Mouse (Mus musculus): ENCODE measurements at regions not wholly inside any gene's neighbourhood (a gene's known extent, or its start where the extent isn't known, plus 50 kb on each side); places are given as distances from the start of the nearest gene placed in this dataset.

- DNase-seq = no peak
Observed at GRCm38 (mm10) chr5:7782235-7782634, 178.0 kb upstream of the Steap4 start.

- DNase-seq = no peak
Observed at GRCm38 (mm10) chr5:7788406-7788805, 171.9 kb upstream of the Steap4 start.

DNA sequence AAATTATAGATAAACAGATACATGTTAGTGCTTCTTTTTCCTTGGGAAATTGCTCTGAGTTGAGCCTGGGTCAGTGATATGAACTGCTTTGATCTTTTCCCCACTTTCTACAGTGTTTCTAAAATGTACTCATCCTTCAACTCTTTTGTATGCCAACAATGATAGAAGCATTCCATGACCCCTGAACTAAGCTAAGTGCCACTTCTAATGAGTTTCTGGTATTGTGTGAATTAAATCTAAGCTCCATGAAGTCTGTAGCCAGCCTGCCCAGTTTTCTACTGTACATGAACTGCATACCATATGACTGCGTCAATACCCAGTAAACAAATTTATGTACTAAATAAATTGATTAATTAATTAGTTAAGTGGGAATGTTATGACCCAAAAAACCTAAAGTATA is 171.1 kb upstream of the Steap4 start:
- DNase-seq = no peak

DNA sequence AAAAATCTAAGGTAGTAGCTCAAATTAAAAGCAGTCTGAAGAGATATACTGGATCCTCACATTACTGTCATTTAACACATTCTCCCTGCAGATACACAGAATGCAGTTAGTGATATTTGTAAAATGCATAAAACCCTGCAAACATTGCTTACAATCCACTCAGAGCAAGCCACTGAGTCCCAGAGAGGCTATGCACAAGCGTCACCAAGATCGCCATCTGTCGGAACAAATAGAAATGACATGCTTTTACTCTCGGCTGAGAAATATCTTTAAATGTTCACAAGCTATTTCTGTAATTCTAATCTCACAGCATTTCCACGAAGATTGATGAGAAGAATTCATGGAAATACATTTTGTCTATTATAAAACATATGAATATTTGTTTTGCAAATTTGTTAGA is 139.7 kb upstream of the Steap4 start:
- DNase-seq = no peak

DNA sequence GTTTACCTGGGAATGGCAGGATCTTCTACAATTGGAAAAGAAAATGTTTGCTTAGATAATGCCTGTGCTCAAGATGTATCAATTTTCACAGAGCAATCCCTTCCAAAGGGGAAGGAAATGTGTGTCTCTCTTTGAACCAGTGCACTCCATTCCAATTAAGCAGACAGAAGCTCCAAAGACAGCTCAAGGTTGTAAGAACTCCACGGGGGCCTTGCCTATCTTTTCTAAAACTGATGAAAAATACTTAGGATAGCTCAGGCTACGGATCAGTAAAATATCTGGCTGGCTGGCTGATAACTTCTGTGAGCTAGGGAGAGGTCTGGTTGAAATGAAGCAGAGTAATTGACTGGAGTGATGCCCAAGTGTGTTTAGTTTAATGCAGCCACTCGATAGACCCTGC is 138.6 kb upstream of the Steap4 start:
- no peak for DNase-seq

DNA sequence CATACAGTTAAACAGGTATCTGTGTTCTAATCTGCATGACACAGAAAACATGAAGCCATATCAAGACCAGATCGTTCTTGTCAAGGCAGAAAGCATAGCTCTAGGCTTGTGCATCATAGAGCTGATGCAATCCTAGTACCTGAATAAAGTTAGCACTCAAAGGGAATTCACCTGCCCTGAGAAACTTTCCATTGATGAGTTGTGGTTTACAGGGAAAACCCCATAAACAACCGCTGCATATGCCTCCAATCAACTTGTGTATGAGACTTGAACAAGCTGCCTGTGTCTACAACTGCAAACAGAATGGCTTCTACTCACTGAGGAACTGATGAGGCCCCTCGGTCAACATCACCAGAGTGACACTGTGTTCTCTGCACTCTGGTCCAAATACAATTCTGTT is 130.6 kb upstream of the Steap4 start:
- no peak for DNase-seq

- no peak for DNase-seq
Observed at GRCm38 (mm10) chr5:7833812-7834211, 126.4 kb upstream of the Steap4 start.

- DNase-seq = no peak
Observed at GRCm38 (mm10) chr5:7863047-7863446, 97.2 kb upstream of the Steap4 start.

DNA sequence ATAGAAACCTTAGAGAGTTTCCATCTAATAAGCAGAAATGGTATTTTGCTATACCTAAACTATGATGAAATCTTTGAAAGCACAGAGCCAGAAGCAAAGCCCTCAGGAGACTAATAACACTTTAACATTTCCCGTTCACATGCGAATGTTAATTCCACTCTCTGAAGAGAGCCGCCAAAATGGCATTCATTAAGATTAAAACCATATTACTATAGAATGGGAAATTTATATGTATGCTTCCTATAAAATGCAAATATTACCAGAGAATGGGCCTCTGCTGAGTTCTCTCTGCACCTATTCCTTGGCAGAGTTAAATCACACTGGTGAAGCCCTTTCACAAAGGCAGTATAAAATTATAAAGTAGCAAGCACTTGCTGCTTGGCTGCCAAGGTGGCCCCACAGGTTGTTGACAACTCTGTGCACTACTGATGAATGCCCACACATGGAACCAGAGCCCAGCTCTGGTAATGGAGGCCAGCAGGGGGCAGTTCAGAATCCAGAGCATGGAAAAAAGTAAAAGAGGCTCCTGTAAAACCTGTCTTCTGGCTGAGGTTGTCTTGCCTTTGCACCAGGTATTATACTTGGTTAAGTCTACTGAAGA is 94.1 kb upstream of the Steap4 start:
- DNase-seq = no peak

DNA sequence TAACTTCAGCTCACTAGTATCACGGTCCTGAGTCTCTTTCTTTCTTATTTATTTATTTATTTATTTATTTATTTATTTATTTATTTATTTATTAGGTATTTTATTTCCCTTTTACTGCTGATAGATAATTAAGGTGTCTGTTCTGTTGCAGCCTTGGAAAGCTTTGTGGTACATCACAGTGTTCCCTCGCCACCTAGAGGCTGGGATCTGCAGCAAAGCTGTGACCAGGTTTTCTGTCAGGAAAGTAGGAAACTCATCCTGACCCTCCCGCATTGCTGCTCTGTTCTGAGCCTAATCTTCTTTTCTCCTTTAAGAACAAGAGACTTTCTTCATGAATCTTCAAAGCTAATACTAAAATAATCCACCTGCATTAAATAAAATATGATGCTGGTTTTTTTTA is 60.7 kb upstream of the Steap4 start:
- no peak for DNase-seq

All from cerebellum, adult 9-10 months (tissue).